ENCODE assay signal across 30 mouse cellular contexts in genomic region chr16:30797006-30797405, GRCm38 (mm10).
DNase-seq lines count a peak whose midpoint lies in the region; ATAC-seq and TF ChIP-seq lines count a peak whose summit lies in the region.
"Had no signal": no experiment of that assay in that cellular context is flagged by ENCODE, and none has a peak within 500 bp of the region (broad histone marks: within the 10 kb centered on the region; RNA-seq: fewer than 3 reads in every experiment).

No protein-coding gene starts in this region.

- H3K9me3 ChIP-seq in kidney, embryonic 14.5 days (ENCODE audit: control insufficient read depth, low read length) = no peaks in the 10 kb centered on the region
- H3K9me3 ChIP-seq in limb, embryonic 10.5 days (replicated peaks) = no peaks in the 10 kb centered on the region
- H3K9me3 ChIP-seq: embryonic facial prominence, embryonic 10.5 days; embryonic facial prominence, embryonic 13.5 days; forebrain, embryonic 10.5 days; forebrain, embryonic 13.5 days; G1E; heart, embryonic 13.5 days; hindbrain, embryonic 10.5 days; hindbrain, embryonic 13.5 days had no signal

- H3K36me3 ChIP-seq in heart, adult 2 months (ENCODE audit: control insufficient read depth, insufficient read depth, low read length) = peaks cover 9% of the 10 kb centered on the region; the same call in 1 of the 2 replicates
- H3K36me3 ChIP-seq in kidney, embryonic 14.5 days (ENCODE audit: control insufficient read depth, insufficient read depth, low read length) = no peaks in the 10 kb centered on the region
- no peaks in the 10 kb centered on the region for H3K36me3 ChIP-seq in limb, embryonic 10.5 days
- H3K36me3 ChIP-seq: embryonic facial prominence, embryonic 10.5 days; embryonic facial prominence, embryonic 13.5 days; forebrain, embryonic 10.5 days; G1E; heart, embryonic 13.5 days; hindbrain, embryonic 10.5 days; hindbrain, embryonic 13.5 days had no signal

- no peak for TF ChIP-seq CTCF in heart, adult 2 months (IDR thresholded peaks at IDR 0.05)

- no peak for TF ChIP-seq EP300 in heart, adult 2 months (IDR thresholded peaks at IDR 0.05; ENCODE audit: insufficient read depth, low read depth, low read length)

- no peaks in the 10 kb centered on the region for H3K27me3 ChIP-seq in heart, adult 2 months (ENCODE audit: control insufficient read depth, insufficient read depth, low read length)
- H3K27me3 ChIP-seq in kidney, embryonic 14.5 days (ENCODE audit: control insufficient read depth, insufficient read depth, low read length) = no peaks in the 10 kb centered on the region
- H3K27me3 ChIP-seq in limb, embryonic 10.5 days (ENCODE audit: low read depth, poor library complexity, severe bottlenecking) = no peaks in the 10 kb centered on the region
- H3K27me3 ChIP-seq: CH12.LX; embryonic facial prominence, embryonic 13.5 days; forebrain, embryonic 13.5 days; heart, embryonic 13.5 days; Patski had no signal

- H3K4me2 ChIP-seq in kidney, embryonic 14.5 days (replicated peaks; ENCODE audit: low read depth, low read length) = no peak overlapping the region
- H3K4me2 ChIP-seq: embryonic facial prominence, embryonic 13.5 days; forebrain, embryonic 13.5 days; heart, embryonic 13.5 days; hindbrain, embryonic 13.5 days had no signal

- 85% methylated on average over 3 of the region's 3 CpGs for WGBS in heart, adult 2 months
- 98% methylated on average over 3 of the region's 3 CpGs for WGBS in kidney, embryonic 14.5 days
- 89% methylated on average over 3 of the region's 3 CpGs for WGBS in limb, embryonic 10.5 days

- TF ChIP-seq POLR2A in heart, adult 2 months (IDR thresholded peaks at IDR 0.05; ENCODE audit: insufficient read depth, low read depth, low read length) = no peak

- no peaks in the 10 kb centered on the region for H3K79me2 ChIP-seq in heart, adult 2 months (replicated peaks; ENCODE audit: control insufficient read depth, insufficient read depth, low read length)

- no peak overlapping the region for H3K4me3 ChIP-seq in heart, adult 2 months
- no peak overlapping the region for H3K4me3 ChIP-seq in kidney, embryonic 14.5 days (ENCODE audit: low read length)
- no peak overlapping the region for H3K4me3 ChIP-seq in brown adipose tissue, adult 24 weeks (ENCODE audit: insufficient read depth, low read depth, low read length)
- H3K4me3 ChIP-seq in limb, embryonic 10.5 days = no peak overlapping the region
- H3K4me3 ChIP-seq: embryonic facial prominence, embryonic 10.5 days; embryonic facial prominence, embryonic 13.5 days; forebrain, embryonic 10.5 days; forebrain, embryonic 13.5 days; heart, embryonic 13.5 days; hindbrain, embryonic 10.5 days; hindbrain, embryonic 13.5 days had no signal

- H3K9ac ChIP-seq in heart, adult 2 months (ENCODE audit: low read depth, low read length) = no peak overlapping the region
- H3K9ac ChIP-seq in kidney, embryonic 14.5 days (ENCODE audit: low read depth, low read length) = no peak overlapping the region
- H3K9ac ChIP-seq: embryonic facial prominence, embryonic 13.5 days; forebrain, embryonic 13.5 days; heart, embryonic 13.5 days; hindbrain, embryonic 13.5 days had no signal

- peaks cover 44% of the 10 kb centered on the region for H3K4me1 ChIP-seq in heart, adult 2 months (ENCODE audit: control insufficient read depth, insufficient read depth, low read length)
- peaks cover 16% of the 10 kb centered on the region for H3K4me1 ChIP-seq in kidney, embryonic 14.5 days (ENCODE audit: control insufficient read depth, insufficient read depth, low read length)
- peaks cover 47% of the 10 kb centered on the region for H3K4me1 ChIP-seq in brown adipose tissue, adult 24 weeks (ENCODE audit: control insufficient read depth, insufficient read depth, insufficient read length, low read length)
- peaks cover 29% of the 10 kb centered on the region for H3K4me1 ChIP-seq in limb, embryonic 10.5 days
- H3K4me1 ChIP-seq: forebrain, embryonic 10.5 days; hindbrain, embryonic 10.5 days had no signal

- intact Hi-C loops in heart, adult 2 months (cut with DNase I) = loop anchor here (2.0 to 5.0 kb wide), 3 partner anchors 24 to 180 kb away; no protein-coding TSS in a partner anchor
- intact Hi-C loops in heart, postnatal 36 days (cut with DNase I) = loop anchor here (10.0 kb wide), 1 partner anchor 268 kb away; no protein-coding TSS in a partner anchor

- peak in 1 of 2 experiments; percentile 17 for DNase-seq in heart, adult 2 months
- no peak for DNase-seq in heart, postnatal 36 days
- DNase-seq in kidney, postnatal 10 days = peak; percentile 4
- DNase-seq in limb, embryonic 10.5 days (ENCODE audit: low spot score) = peak; percentile 25
- DNase-seq in left cerebral cortex, adult 18-20 months (ENCODE audit: low spot score in 2 of 2) = no peak
- DNase-seq in cerebellum, adult 11 months = no peak
- DNase-seq: adrenal gland, postnatal 10 days; adrenal gland, postnatal 36 days; B cell, adult 2 months; cerebellum, adult 11-12 months; cerebellum, adult 8-10 months; cerebellum, postnatal 10 days; cerebellum, postnatal 36 days; embryo, embryonic 11 days; gastrocnemius, postnatal 25 days had no signal

- ATAC-seq in kidney, embryonic 14.5 days (ENCODE audit: low FRiP score, low TSS enrichment) = no peak
- ATAC-seq: forebrain, embryonic 13.5 days; forebrain, embryonic 16.5 days; hindbrain, embryonic 16.5 days; intestine, postnatal 0 days had no signal

- peak overlapping the region; percentile 72 for H3K27ac ChIP-seq in heart, adult 2 months
- H3K27ac ChIP-seq in kidney, embryonic 14.5 days (ENCODE audit: low read depth, low read length) = no peak overlapping the region
- H3K27ac ChIP-seq in brown adipose tissue, adult 24 weeks (replicated peaks; ENCODE audit: low read depth, low read length) = peak overlapping the region; percentile 98
- no peak overlapping the region for H3K27ac ChIP-seq in limb, embryonic 10.5 days
- H3K27ac ChIP-seq: embryonic facial prominence, embryonic 10.5 days; embryonic facial prominence, embryonic 13.5 days; forebrain, embryonic 10.5 days; forebrain, embryonic 13.5 days; heart, embryonic 13.5 days; hindbrain, embryonic 10.5 days; hindbrain, embryonic 13.5 days had no signal

Comparison
In these comparisons a context has a peak if more than half of its experiments do, and no peak if none do; other contexts are left out.
1. DNase-seq: peak in kidney, postnatal 10 days (single experiment) and limb, embryonic 10.5 days (single experiment); none in heart, postnatal 36 days (0 of 2), left cerebral cortex, adult 18-20 months (0 of 2) and cerebellum, adult 11 months (single experiment).
2. H3K27ac ChIP-seq: peak in heart, adult 2 months (single experiment) and brown adipose tissue, adult 24 weeks (single experiment); none in kidney, embryonic 14.5 days (single experiment) and limb, embryonic 10.5 days (single experiment).